Mouse (Mus musculus): Measurements from ENCODE around the gene Gm20388. TPM values are rescaled to one million over a fixed set of nuclear protein-coding genes. Genes with fewer than 3 reads are reported as not detected.

The Gm20388 gene
- polyA plus RNA-seq, 1 experiment from 2014 or later: 2.5 TPM

- WGBS: 36% methylated on average over 16 of the region's 16 CpGs
- DNase-seq (ENCODE audit: low spot score): peak; percentile 57
- peaks cover 38% of the 10 kb centered on the region for H3K4me1 ChIP-seq
- no peak overlapping the region for H3K27ac ChIP-seq
- no peaks in the 10 kb centered on the region for H3K9me3 ChIP-seq (replicated peaks)
- no peak overlapping the region for H3K4me3 ChIP-seq
- peaks cover 83% of the 10 kb centered on the region for H3K27me3 ChIP-seq (ENCODE audit: low read depth, poor library complexity, severe bottlenecking)
- H3K36me3 ChIP-seq: no peaks in the 10 kb centered on the region
Measured at GRCm38 (mm10) chr8:120993738-120994137, 1083.1 kb downstream of the Gm20388 start.

DNA sequence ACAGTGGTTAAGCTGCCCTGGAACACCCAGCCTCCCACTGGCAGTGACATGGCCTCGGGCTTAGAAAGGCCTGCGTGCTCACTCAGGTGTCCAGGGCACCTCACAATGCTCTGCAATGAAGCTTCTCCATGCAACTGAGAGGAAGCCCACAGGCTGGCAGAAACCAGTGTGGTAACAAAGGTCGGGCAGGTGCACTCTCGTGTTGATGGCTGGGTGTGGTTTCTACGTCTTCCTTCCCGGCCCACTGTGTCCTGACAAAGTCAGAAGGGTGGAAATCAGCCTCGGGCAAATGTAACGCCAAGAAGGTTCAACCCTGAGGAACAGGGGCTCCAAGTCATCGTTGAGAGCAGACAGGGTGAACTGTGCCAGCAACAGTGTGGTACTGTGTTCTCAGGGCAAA is 1084.8 kb downstream of the Gm20388 start:
- Histone ChIP-seq H3K4me3 (no peak overlapping the region), H3K9me3 (replicated peaks) (no peaks in the 10 kb centered on the region), H3K36me3 (no peaks in the 10 kb centered on the region), H3K27me3 (ENCODE audit: low read depth, poor library complexity, severe bottlenecking) (peaks cover 91% of the 10 kb centered on the region), H3K4me1 (peaks cover 38% of the 10 kb centered on the region), H3K27ac (no peak overlapping the region)
- WGBS: 85% methylated on average over 9 of the region's 9 CpGs
- DNase-seq (ENCODE audit: low spot score): no peak

GRCm38 (mm10) chr8:120996905-120997581 is 1086.4 kb downstream of the Gm20388 start:
- no peak overlapping the region for H3K4me3 ChIP-seq
- H3K27ac ChIP-seq: no peak overlapping the region
- peaks cover 88% of the 10 kb centered on the region for H3K27me3 ChIP-seq (ENCODE audit: low read depth, poor library complexity, severe bottlenecking)
- DNase-seq (ENCODE audit: low spot score): no peak
- H3K4me1 ChIP-seq: peaks cover 28% of the 10 kb centered on the region
- H3K9me3 ChIP-seq (replicated peaks): no peaks in the 10 kb centered on the region
- H3K36me3 ChIP-seq: no peaks in the 10 kb centered on the region
- 68% methylated on average over 12 of the region's 12 CpGs for WGBS

DNA sequence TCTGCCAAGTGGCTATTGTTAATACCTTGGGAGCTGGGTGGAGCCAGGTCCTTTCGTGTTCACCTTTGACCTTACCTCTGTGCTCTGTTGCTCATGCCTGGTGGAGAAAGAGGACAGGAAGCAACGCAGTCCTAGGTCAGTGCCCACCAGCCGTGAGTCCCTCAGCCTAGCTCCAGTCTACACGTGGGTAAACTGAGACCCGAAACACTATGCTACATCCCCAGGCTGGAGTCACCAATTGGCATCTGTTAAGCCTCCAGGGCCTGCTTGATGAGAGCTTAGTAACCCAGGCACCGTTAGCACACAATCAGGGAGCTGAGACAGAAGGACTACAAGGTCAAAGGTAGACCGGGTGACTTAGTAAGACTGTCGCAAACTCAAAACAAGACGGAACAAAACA is 1087.3 kb downstream of the Gm20388 start:
- 83% methylated on average over 9 of the region's 9 CpGs for WGBS
- DNase-seq (ENCODE audit: low spot score): no peak
- H3K4me3 ChIP-seq: no peak overlapping the region
- H3K27me3 ChIP-seq (ENCODE audit: low read depth, poor library complexity, severe bottlenecking): peaks cover 88% of the 10 kb centered on the region
- H3K27ac ChIP-seq: no peak overlapping the region
- H3K4me1 ChIP-seq: peaks cover 26% of the 10 kb centered on the region
- H3K36me3 ChIP-seq: no peaks in the 10 kb centered on the region
- no peaks in the 10 kb centered on the region for H3K9me3 ChIP-seq (replicated peaks)

- Histone ChIP-seq H3K9me3 (replicated peaks) (no peaks in the 10 kb centered on the region), H3K27ac (no peak overlapping the region), H3K27me3 (ENCODE audit: low read depth, poor library complexity, severe bottlenecking) (peaks cover 88% of the 10 kb centered on the region), H3K4me1 (peaks cover 26% of the 10 kb centered on the region), H3K4me3 (no peak overlapping the region), H3K36me3 (no peaks in the 10 kb centered on the region)
- no peak for DNase-seq (ENCODE audit: low spot score)
- 46% methylated on average over 14 of the region's 14 CpGs for WGBS
Measured at GRCm38 (mm10) chr8:120998966-120999365, 1088.3 kb downstream of the Gm20388 start.

DNA sequence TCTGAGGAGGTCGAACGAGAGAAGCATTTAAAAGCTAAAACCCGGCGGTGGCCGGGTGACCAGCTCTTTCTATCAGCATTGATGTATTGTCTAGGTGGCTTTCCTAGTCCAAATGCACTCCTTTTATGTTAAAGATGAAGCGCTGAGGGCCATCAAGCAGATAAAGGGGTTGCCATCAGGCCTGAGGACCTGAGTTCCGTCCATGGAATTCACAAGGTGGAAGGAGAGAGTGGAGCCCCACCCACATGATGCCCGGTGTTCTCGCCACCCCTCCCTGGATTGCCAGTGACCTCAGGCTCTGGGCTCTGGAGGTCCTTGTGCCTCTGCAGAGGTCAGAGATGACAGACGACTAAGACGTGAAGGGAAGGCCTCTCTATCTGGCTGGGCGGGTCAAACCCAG is 1091.3 kb downstream of the Gm20388 start:
- WGBS: 63% methylated on average over 12 of the region's 12 CpGs
- no peaks in the 10 kb centered on the region for H3K36me3 ChIP-seq
- H3K4me1 ChIP-seq: peaks cover 28% of the 10 kb centered on the region
- no peak overlapping the region for H3K27ac ChIP-seq
- H3K27me3 ChIP-seq (ENCODE audit: low read depth, poor library complexity, severe bottlenecking): peaks cover 65% of the 10 kb centered on the region
- H3K4me3 ChIP-seq: no peak overlapping the region
- H3K9me3 ChIP-seq (replicated peaks): no peaks in the 10 kb centered on the region
- DNase-seq (ENCODE audit: low spot score): no peak

GRCm38 (mm10) chr8:121002871-121003539 is 1092.4 kb downstream of the Gm20388 start:
- Histone ChIP-seq H3K4me1 (peaks cover 28% of the 10 kb centered on the region), H3K4me3 (no peak overlapping the region), H3K36me3 (no peaks in the 10 kb centered on the region), H3K27ac (no peak overlapping the region), H3K27me3 (ENCODE audit: low read depth, poor library complexity, severe bottlenecking) (peaks cover 55% of the 10 kb centered on the region), H3K9me3 (replicated peaks) (no peaks in the 10 kb centered on the region)
- 45% methylated on average over 17 of the region's 17 CpGs for WGBS
- DNase-seq (ENCODE audit: low spot score): no peak

DNA sequence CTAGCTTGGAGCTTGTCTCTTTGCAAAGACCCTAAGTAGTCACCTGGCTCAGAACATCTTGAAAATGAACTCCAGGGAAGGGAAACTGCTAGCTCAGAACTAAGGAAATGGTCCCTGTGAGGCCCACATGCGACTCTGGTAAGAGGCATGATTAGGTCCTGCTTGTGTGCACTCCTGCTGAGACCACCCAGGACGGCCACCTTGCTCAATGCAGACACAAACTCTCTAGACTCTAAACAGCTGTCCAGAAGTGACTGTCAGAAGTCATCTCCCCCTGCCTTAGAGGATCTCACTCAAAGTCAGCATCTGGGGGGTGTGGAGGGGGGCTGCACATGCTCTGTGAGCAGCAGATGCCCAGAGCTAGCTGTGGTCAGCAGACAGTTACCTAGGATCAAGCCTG is 1093.0 kb downstream of the Gm20388 start:
- peaks cover 50% of the 10 kb centered on the region for H3K27me3 ChIP-seq (ENCODE audit: low read depth, poor library complexity, severe bottlenecking)
- 49% methylated on average over 2 of the region's 2 CpGs for WGBS
- H3K27ac ChIP-seq: no peak overlapping the region

DNA sequence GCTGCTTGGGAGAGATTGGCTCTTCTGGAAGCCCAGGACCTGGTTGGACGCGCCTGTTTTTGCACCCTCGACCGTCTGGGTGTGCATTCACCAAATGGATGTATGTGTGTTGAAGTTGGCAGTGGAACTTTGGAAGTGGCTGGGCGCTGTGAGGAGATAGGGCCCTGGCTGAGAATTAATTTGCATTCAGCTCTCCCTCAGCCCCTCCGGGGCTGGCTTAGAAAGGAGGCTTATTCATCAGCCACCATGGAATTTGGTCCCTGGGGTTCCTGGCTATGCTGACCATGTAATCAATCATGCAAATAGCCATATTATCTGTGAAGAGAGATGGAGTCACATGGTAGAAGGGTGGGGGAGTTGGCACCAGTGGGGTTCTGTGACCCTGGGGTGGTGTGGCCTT is 1102.7 kb downstream of the Gm20388 start:
- H3K4me1 ChIP-seq: peaks cover 7% of the 10 kb centered on the region
- H3K9me3 ChIP-seq (replicated peaks): no peaks in the 10 kb centered on the region
- no peak for DNase-seq (ENCODE audit: low spot score)
- H3K4me3 ChIP-seq: no peak overlapping the region
- H3K27me3 ChIP-seq (ENCODE audit: low read depth, poor library complexity, severe bottlenecking): peaks cover 96% of the 10 kb centered on the region
- H3K36me3 ChIP-seq: no peaks in the 10 kb centered on the region
- WGBS: 71% methylated on average over 6 of the region's 6 CpGs
- H3K27ac ChIP-seq: no peak overlapping the region

More for the DNA sequence above, 1093.0 kb downstream of the Gm20388 start:
- Histone ChIP-seq H3K4me1 (peaks cover 28% of the 10 kb centered on the region), H3K4me3 (no peak overlapping the region), H3K36me3 (no peaks in the 10 kb centered on the region), H3K9me3 (replicated peaks) (no peaks in the 10 kb centered on the region)
- no peak for DNase-seq (ENCODE audit: low spot score)

DNA sequence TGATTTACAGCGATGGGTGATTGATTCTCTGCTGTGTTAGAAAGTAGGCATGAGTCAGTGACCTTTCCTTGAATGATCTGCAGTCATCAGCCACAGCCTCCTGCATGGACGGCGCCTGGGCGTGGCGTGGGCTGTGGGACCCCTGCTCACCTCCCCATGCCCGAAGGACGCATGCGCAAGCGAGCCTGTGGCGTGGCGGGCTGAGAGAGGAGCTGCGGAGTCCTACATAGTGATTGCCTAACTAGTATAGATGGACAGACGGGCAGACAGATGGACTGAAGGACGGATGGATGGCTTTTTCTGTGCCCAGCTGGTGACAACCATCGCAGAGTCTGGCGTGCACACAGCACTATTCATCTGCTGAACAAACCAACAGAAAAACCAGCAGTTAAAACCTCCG is 1106.0 kb downstream of the Gm20388 start:
- peaks cover 97% of the 10 kb centered on the region for H3K27me3 ChIP-seq (ENCODE audit: low read depth, poor library complexity, severe bottlenecking)
- H3K27ac ChIP-seq: no peak overlapping the region
- 83% methylated on average over 17 of the region's 17 CpGs for WGBS
- H3K9me3 ChIP-seq (replicated peaks): no peaks in the 10 kb centered on the region
- DNase-seq (ENCODE audit: low spot score): no peak
- peaks cover 17% of the 10 kb centered on the region for H3K4me1 ChIP-seq
- H3K36me3 ChIP-seq: no peaks in the 10 kb centered on the region
- H3K4me3 ChIP-seq: no peak overlapping the region

- Histone ChIP-seq H3K4me1 (peaks cover 26% of the 10 kb centered on the region), H3K36me3 (no peaks in the 10 kb centered on the region), H3K9me3 (replicated peaks) (no peaks in the 10 kb centered on the region), H3K27ac (no peak overlapping the region), H3K27me3 (ENCODE audit: low read depth, poor library complexity, severe bottlenecking) (peaks cover 98% of the 10 kb centered on the region), H3K4me3 (no peak overlapping the region)
- DNase-seq (ENCODE audit: low spot score): no peak
- WGBS: 88% methylated on average over 10 of the region's 10 CpGs
Measured at GRCm38 (mm10) chr8:121018236-121018635, 1107.6 kb downstream of the Gm20388 start.

DNA sequence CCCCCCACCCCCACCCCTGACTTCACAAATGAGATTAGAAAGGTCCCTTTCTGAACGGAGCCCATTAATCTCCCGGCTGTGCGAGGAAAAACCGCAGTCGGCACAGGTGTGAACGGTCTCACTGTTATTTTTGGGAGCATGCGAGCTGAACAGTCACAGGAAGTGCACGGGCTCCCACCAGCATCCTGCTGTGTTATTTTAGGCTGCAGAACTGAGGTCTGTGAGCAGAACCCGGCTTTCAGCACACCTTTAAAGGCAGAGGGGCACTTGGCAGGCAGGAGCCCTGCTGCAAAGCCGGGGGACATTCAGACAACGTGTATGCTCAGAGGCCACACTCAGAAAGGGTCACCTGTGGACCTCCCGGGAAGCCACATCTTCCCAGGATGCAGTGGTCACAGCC is 1110.8 kb downstream of the Gm20388 start:
- H3K36me3 ChIP-seq: no peaks in the 10 kb centered on the region
- no peaks in the 10 kb centered on the region for H3K9me3 ChIP-seq (replicated peaks)
- peak overlapping the region; percentile 33; the same call in 1 of the 2 replicates for H3K27ac ChIP-seq
- no peak overlapping the region for H3K4me3 ChIP-seq
- DNase-seq (ENCODE audit: low spot score): no peak
- H3K4me1 ChIP-seq: peaks cover 34% of the 10 kb centered on the region
- peaks cover 98% of the 10 kb centered on the region for H3K27me3 ChIP-seq (ENCODE audit: low read depth, poor library complexity, severe bottlenecking)
- 61% methylated on average over 12 of the region's 12 CpGs for WGBS

DNA sequence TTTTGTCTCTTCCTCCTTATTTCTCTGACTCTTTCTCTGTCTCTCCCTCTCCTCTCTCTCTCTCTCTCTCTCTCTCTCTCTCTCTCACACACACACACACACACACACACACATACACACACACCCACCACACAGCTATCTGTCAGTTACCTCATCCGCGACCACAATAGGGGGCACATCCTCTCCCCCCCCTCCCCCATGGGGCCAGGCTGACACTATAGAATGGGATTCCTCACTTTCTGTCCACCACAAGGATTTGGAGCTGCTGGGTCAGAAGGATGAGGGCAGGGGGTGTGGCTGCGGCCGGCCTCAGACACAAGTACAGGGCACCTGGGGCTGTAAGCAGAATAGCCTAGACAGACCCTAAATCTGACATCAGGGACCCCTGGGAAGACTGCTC is 1112.4 kb downstream of the Gm20388 start:
- Histone ChIP-seq H3K9me3 (replicated peaks) (no peaks in the 10 kb centered on the region), H3K27ac (no peak overlapping the region), H3K36me3 (no peaks in the 10 kb centered on the region), H3K4me3 (no peak overlapping the region), H3K27me3 (ENCODE audit: low read depth, poor library complexity, severe bottlenecking) (peaks cover 98% of the 10 kb centered on the region), H3K4me1 (peaks cover 37% of the 10 kb centered on the region)
- 91% methylated on average over 4 of the region's 4 CpGs for WGBS
- no peak for DNase-seq (ENCODE audit: low spot score)
